Mouse (Mus musculus) limb, embryonic 14.5 days (tissue): ENCODE results near the gene Eef1g. TPM values are rescaled to one million over a fixed set of nuclear protein-coding genes. Genes with fewer than 3 reads are reported as not detected.

Experiments used
- ATAC-seq: fragments of 200-750 bp; cut with Nextera tagmentation; 2 replicates; pipeline ENCODE4 v1.8.0; 2017; ENCODE audit warnings: low read depth, moderate number of reproducible peaks, moderate TSS enrichment; ENCODE audit not compliant: low FRiP score
- DNase-seq: peaks from one replicate; pipeline ENCODE4 v3.0.0-alpha.2; 2015; ENCODE audit warnings: low spot score
- H3K27ac ChIP-seq: fragments of 300-500 bp; sonication (generic); replicated peaks from 2 replicates; pipeline ENCODE4 v1.5.1; 2014; ENCODE audit warnings: low read depth, mild to moderate bottlenecking, low read length, moderate library complexity, mixed read lengths
- H3K27me3 ChIP-seq: fragments of 300-500 bp; sonication (generic); 2 replicates; pipeline ENCODE4 v1.6.1; 2014; ENCODE audit warnings: low read length, mixed read lengths; ENCODE audit not compliant: control insufficient read depth, insufficient read depth
- H3K36me3 ChIP-seq: fragments of 300-500 bp; sonication (generic); 2 replicates; pipeline ENCODE4 v1.6.1; 2014; ENCODE audit warnings: mild to moderate bottlenecking, low read length, moderate library complexity, mixed read lengths; ENCODE audit not compliant: control insufficient read depth, insufficient read depth
- H3K4me1 ChIP-seq: fragments of 300-500 bp; sonication (generic); 2 replicates; pipeline ENCODE4 v1.6.1; 2014; ENCODE audit warnings: antibody characterized with exemption, low read length, mixed read lengths; ENCODE audit not compliant: control insufficient read depth, insufficient read depth
- H3K4me2 ChIP-seq: fragments of 300-500 bp; sonication (generic); replicated peaks from 2 replicates; pipeline ENCODE4 v1.6.1; 2014; ENCODE audit warnings: low read depth, mild to moderate bottlenecking, low read length, moderate library complexity; ENCODE audit not compliant: severe bottlenecking
- H3K4me3 ChIP-seq: fragments of 300-500 bp; sonication (generic); replicated peaks from 2 replicates; pipeline ENCODE4 v1.5.1; 2014; ENCODE audit warnings: low read length
- H3K9ac ChIP-seq: fragments of 300-500 bp; sonication (generic); 2 replicates; pipeline ENCODE4 v1.6.1; 2014; ENCODE audit warnings: mild to moderate bottlenecking, low read depth, low read length, moderate library complexity; ENCODE audit not compliant: severe bottlenecking
- H3K9me3 ChIP-seq: fragments of 300-500 bp; sonication (generic); 2 replicates; pipeline ENCODE4 v1.6.1; 2016; ENCODE audit warnings: low read length; ENCODE audit not compliant: control insufficient read depth
- POLR2A ChIP-seq: fragments of 200-500 bp; IDR thresholded peaks from 2 replicates; pipeline ENCODE4 v1.8.0; 2012; ENCODE audit warnings: inconsistent platforms, mild to moderate bottlenecking, moderate library complexity, borderline replicate concordance; ENCODE audit not compliant: insufficient read depth, insufficient read length; ENCODE audit errors: extremely low read depth
- WGBS: fragments of 180-500 bp; shearing (Covaris S2); extraction: QIAGEN DNeasy Blood & Tissue Kit; methylation state at CpG from one replicate; pipeline ENCODE4 v1.1.7; 2014; 5-methylcytosine and 5-hydroxymethylcytosine counted together
- polyA plus RNA-seq, 2 experiments: library from polyadenylated mRNA; depleted of rRNA in 1 of 2; stranded (reverse) in 1 of 2; unstranded in 1 of 2; fragments of >200 nt; fragmentation: Nextera tagmentation in 1 of 2; extraction: Ambion mirVana in 1 of 2; gene quantifications; 2 replicates each; pipeline versions ENCODE4 v1.2.1 to v1.2.3; 2012 to 2014

Gene Eef1g
- polyA plus RNA-seq, 2 experiments: 499 to 577 TPM

DNA sequence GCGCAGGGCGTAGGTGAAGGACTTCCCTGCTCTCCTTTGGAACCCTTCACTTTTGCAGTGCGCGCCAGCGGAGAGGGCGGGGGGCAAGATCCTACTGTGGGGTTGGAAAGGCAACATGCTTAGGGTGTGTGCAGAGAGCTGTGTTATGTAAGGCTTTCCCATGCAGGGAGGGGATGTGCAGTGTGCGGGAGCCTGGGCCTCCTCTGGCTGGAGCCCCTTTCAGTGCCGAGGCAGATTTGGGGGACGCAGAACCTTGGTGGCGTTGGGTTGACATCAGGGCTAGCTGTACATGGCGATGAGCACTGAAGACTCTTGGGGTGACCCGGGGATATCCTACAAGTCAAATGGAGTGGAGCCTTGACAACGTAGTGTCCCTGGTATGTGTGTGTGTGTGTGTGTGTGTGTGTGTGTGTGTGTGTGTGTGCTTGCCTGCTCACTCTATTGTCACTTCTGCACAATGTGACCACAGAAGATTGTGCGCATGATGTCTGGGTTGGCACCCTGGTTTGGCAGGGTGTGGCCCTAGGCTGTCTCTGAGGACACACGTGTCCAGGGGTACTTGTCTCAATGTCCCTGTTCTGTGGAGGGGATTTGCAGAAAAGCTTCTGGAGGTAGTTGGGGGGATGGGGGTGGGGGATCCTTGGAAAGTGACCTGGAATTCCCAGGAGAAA, 23.7 kb downstream of the Eef1g start:
- H3K27ac ChIP-seq: peak overlapping the region; percentile 97
- no peaks in the 10 kb centered on the region for H3K9me3 ChIP-seq
- H3K4me2 ChIP-seq: peak overlapping the region; percentile 56
- peaks cover 48% of the 10 kb centered on the region for H3K4me1 ChIP-seq
- H3K27me3 ChIP-seq: no peaks in the 10 kb centered on the region
- WGBS: 7% methylated on average over 15 of the region's 15 CpGs
- peak overlapping the region; percentile 90 for H3K9ac ChIP-seq
- DNase-seq (no peak), ATAC-seq (peak; percentile 72)
- no peak for TF ChIP-seq POLR2A
- H3K4me3 ChIP-seq: peak overlapping the region; percentile 64
- no peaks in the 10 kb centered on the region for H3K36me3 ChIP-seq

- 52% methylated on average over 4 of the region's 4 CpGs for WGBS
- Histone ChIP-seq H3K4me2 (peak overlapping the region; percentile 56), H3K4me1 (peaks cover 56% of the 10 kb centered on the region), H3K9me3 (no peaks in the 10 kb centered on the region), H3K27me3 (no peaks in the 10 kb centered on the region), H3K4me3 (peak overlapping the region; percentile 64), H3K27ac (peak overlapping the region; percentile 97), H3K36me3 (no peaks in the 10 kb centered on the region), H3K9ac (peak overlapping the region; percentile 90)
- no peak for TF ChIP-seq POLR2A
- DNase-seq (no peak), ATAC-seq (no peak)
These were observed 24.5 kb downstream of the Eef1g start for GRCm38 (mm10) chr19:8991245-8991870.

DNA sequence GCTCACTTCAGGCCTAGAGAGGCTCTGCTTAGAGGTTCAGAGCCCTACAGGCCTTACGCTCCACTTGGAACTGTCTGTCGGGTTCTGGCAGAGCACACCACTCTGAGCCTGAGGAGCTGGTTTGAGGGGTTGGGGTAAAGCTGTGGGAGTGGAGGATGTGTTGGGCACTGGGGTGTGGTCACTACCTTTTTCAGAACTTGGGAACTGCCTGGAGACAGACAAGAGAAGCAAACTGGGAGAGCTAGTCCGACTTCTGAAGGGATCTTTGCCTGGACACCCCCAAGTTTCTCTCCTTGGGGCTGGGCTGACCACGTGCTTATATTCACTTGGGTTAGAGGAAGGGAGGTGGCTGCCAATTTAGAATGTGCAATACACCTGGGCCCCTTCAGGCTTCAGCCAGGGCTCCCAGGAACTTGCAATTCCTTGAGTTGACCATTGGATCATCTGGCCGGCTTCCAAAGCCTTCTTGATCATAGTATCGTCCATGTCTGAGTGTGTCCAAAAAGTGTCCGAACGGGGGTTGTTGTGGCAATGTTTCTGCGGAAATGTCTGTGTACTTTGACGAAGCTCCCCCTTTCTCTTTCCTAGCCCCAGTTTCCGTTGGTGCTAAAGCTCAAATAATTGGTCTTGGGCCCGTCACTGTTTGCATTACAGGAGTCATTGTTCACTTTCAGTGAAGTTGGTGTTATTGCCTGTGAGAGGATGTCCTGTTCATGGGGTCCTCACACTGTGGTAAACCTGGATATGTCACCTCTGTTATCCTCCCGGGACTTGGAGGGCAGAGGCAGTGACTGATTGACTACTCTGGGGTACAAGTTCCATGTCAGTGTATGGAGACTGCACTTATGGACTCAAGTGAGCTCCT, 25.3 kb downstream of the Eef1g start:
- H3K4me2 ChIP-seq: peak overlapping the region; percentile 56
- H3K36me3 ChIP-seq: no peaks in the 10 kb centered on the region
- no peaks in the 10 kb centered on the region for H3K27me3 ChIP-seq
- 70% methylated on average over 13 of the region's 13 CpGs for WGBS
- H3K27ac ChIP-seq: peak overlapping the region; percentile 62
- H3K4me1 ChIP-seq: peaks cover 64% of the 10 kb centered on the region
- DNase-seq (peak; percentile 38), ATAC-seq (no peak)
- TF ChIP-seq POLR2A: no peak
- peak overlapping the region; percentile 64 for H3K4me3 ChIP-seq
- H3K9ac ChIP-seq: peak overlapping the region; percentile 8
- no peaks in the 10 kb centered on the region for H3K9me3 ChIP-seq

GRCm38 (mm10) chr19:8992769-8993624, 26.2 kb downstream of the Eef1g start:
- Histone ChIP-seq H3K9ac (peak overlapping the region; percentile 8; the same call in 1 of the 2 replicates), H3K36me3 (no peaks in the 10 kb centered on the region), H3K4me3 (0 out of 2 replicates have a peak overlapping the region, but pooled peaks have one; percentile 64), H3K27ac (peak overlapping the region; percentile 62; the same call in 1 of the 2 replicates), H3K27me3 (no peaks in the 10 kb centered on the region), H3K4me1 (peaks cover 68% of the 10 kb centered on the region), H3K4me2 (peak overlapping the region; percentile 56), H3K9me3 (no peaks in the 10 kb centered on the region)
- WGBS: 24% methylated on average over 12 of the region's 12 CpGs
- TF ChIP-seq POLR2A: no peak
- no peak for ATAC-seq
- DNase-seq: peak; percentile 90

GRCm38 (mm10) chr19:8993625-8993912, 26.7 kb downstream of the Eef1g start:
- ATAC-seq: no peak

More at GRCm38 (mm10) chr19:8993625-8993912, 26.7 kb downstream of the Eef1g start:
- no peak for TF ChIP-seq POLR2A
- DNase-seq: no peak
- H3K36me3 ChIP-seq: no peaks in the 10 kb centered on the region
- no peaks in the 10 kb centered on the region for H3K9me3 ChIP-seq
- H3K9ac ChIP-seq: no peak overlapping the region
- H3K4me2 ChIP-seq: no peak overlapping the region
- WGBS: 34% methylated on average over 2 of the region's 2 CpGs
- no peaks in the 10 kb centered on the region for H3K27me3 ChIP-seq
- no peak overlapping the region for H3K27ac ChIP-seq
- peaks cover 68% of the 10 kb centered on the region for H3K4me1 ChIP-seq
- no peak overlapping the region for H3K4me3 ChIP-seq
